Mouse (Mus musculus) cerebellum, adult 11 months (tissue): ENCODE data around the gene Med23.

ENCODE experiments used
- DNase-seq: peaks from one replicate; pipeline ENCODE4 v3.0.0; 2022

The Med23 gene

GRCm38 (mm10) chr10:24886008-24886407 is 16.2 kb downstream of the Med23 start:
- no peak for DNase-seq

GRCm38 (mm10) chr10:24888343-24888742 is 18.6 kb downstream of the Med23 start:
- DNase-seq: peak; percentile 49

GRCm38 (mm10) chr10:24895927-24896326 is 26.1 kb downstream of the Med23 start:
- peak; percentile 23 for DNase-seq

- no peak for DNase-seq
Measured at GRCm38 (mm10) chr10:24905627-24906026, 35.8 kb downstream of the Med23 start.

- no peak for DNase-seq
Measured at GRCm38 (mm10) chr10:24911199-24911598, 41.4 kb downstream of the Med23 start.

DNA sequence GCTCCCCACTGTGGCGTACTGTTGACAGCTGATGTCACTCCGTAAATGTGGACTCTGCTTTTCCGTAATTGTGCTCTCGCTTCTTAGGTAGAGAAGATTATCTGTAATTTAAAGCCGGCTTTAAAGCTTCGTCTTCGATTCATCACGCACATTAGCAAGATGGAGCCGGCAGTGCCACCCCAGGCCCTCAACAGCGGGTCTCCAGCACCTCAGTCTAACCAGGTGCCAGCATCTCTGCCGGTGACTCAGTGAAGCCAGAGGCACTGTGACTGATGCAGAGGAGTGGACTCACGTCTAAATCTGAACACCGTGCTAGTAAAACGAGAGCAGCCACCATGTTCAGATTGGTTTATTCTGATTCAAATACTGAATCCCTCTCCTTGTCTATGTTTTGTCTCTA is 42.8 kb downstream of the Med23 start:
- DNase-seq: no peak

DNA sequence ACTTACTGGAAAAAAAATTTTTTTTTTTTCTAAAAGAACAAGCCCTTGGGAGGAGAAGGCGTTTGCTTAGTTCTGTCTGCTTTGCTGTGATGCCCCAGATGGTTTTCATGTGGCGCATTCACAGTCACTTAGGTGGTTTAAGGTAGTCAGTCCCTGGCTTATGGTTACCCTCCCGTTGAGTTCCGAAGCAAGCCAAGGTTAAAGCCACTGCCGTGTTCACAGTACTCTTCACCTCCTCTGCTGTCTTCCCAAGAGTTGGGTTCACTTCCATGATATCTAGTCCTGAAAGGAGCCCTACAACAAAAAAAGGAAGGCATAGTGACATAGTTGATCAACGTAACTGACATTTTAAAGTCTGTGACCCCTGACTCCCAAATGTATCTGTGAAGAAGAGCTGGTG is 45.7 kb downstream of the Med23 start:
- no peak for DNase-seq

GRCm38 (mm10) chr10:24922977-24923376 is 53.2 kb downstream of the Med23 start:
- no peak for DNase-seq

DNA sequence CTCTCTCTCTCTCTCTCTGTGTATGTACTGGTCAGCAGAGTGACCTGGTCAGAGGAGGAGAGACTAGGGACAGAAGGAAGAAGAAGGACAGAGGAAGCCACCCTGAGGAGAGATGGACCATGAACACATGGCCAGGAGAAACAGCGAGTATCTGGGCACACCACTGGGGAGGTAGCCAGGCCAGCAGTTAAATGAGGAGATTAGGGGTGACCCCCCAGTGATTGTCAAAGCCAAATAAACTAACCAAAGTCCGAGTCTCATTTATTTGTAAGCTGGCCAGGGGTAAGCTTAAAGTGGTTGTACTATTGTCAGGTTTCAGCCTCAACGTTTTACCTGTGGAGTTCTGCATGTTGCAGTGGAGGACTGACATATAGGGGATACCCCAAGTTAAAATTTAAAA is 54.5 kb downstream of the Med23 start:
- no peak for DNase-seq

- DNase-seq: no peak
Measured at GRCm38 (mm10) chr10:24926380-24926779, 56.6 kb downstream of the Med23 start.

DNA sequence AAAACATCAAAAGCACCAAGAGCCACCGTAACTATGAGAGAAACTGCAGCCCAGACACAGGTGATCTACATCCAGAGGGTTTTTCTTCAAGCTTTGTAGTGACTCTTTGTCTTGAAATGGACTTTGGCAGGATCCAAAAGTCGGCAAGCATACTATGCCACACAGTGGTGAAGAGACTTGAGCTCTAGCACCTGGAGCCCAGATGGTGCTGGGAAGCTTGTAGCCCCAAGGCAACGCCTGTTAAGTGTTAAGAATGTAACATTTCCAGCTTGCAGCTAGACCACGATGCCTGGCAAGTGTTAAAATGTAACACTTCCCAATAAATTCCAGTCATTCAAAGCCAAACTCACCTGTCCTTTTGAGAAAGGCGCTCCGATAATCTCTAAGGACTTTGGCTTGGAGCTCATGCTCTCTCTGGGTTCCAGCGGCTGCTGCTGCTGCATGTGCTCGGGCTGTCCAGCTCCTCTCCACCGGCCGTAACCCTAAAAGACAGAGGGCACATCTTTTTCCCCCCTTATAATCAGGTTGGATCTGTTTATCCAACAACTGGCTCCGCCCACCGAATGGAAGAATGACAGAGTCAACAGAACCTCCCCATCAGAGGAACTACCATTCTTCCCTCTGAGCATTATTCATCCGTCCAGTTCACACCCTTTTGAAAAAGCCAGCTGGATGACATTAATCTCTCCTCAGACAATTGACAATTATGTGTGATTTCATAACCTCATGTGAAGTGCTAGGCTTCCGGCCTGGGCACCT is 57.4 kb downstream of the Med23 start, which contains the start of gene Arg1:
Arg1 (minus strand) TSS at position 523 of the 759 bp plus-strand sequence.
- DNase-seq: no peak

DNA sequence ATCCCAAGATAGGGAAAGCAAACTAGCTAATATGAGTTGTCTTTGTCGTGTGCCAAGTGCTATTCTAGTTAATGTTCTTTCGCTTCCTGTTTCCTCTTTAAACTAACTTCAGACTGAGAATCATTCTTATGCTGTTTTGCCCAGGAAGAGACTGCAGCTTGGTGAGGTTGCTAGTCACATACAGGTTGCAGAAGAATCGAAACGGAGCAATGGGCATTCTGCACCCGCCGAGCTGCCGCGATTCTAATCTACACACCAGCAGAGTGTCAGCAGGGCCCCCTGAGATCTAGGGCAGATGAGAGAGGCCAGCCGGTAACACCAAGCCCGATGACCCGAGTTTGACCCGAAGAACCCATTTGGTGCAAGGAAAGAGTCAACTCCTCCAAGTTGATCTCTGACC is 58.3 kb downstream of the Med23 start:
- no peak for DNase-seq

DNA sequence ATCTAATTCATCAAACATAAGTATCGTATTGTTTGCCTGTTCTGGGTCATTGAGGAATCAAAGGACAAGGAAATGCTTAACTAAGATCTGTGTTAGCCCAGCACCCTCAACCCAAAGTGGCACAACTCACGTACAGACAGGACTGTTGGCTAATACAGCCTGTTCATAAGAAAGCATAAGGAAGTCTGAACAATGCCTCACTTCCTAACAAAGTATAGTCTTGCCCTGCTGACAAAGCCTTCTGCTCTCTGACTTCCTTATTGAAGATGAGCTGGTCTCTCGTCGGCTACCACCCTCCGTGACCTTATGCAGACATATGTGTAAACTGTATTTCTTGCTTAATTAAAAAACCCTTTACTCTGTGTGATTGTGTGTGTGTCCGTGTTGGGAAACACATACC is 60.4 kb downstream of the Med23 start:
- no peak for DNase-seq

- DNase-seq: no peak
Measured at GRCm38 (mm10) chr10:24947871-24948270, 78.1 kb downstream of the Med23 start.

- DNase-seq: no peak
Measured at GRCm38 (mm10) chr10:24948278-24948677, 78.5 kb downstream of the Med23 start.

GRCm38 (mm10) chr10:24950223-24950622 is 80.4 kb downstream of the Med23 start:
- DNase-seq: no peak

DNA sequence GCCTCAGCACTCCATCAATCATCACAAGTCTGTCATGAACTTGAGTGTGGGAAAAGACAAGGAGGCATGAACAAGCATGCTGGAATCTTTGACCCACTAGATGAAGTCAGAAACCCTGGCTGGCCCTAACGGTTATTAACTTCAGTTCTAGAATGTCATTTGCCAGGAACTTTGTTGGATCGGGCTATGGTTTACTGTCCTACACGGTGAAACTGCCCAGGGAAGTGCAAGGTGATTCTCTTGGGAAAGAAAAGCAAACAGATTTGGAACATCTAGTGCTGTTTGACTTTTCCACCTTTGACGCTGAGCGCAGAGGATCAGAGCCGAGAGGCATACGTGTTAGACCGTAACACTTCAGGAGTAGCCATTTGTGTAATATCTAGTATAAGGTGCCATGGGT is 81.8 kb downstream of the Med23 start:
- DNase-seq: no peak

GRCm38 (mm10) chr10:24952549-24952948 is 82.8 kb downstream of the Med23 start:
- DNase-seq: peak; percentile 24

DNA sequence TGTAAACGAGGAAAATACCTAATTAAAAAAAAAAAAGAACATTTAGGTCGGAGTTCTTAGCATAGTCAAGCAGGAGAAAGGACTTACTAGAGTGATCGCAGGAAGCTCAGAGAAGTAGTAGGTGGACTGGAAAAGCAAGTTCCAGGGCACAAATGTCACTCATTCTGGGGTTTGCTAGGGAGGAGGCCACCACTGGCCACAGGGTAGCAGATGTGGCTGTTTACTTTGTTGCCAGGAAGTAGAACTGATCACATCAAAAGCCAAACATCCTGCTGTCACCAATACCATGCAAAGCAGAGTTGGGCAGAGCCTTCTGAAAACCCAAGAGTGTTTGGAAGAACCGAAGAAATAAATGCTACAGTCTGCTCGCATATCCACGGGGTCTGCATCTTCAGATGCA is 84.1 kb downstream of the Med23 start:
- DNase-seq: no peak

DNA sequence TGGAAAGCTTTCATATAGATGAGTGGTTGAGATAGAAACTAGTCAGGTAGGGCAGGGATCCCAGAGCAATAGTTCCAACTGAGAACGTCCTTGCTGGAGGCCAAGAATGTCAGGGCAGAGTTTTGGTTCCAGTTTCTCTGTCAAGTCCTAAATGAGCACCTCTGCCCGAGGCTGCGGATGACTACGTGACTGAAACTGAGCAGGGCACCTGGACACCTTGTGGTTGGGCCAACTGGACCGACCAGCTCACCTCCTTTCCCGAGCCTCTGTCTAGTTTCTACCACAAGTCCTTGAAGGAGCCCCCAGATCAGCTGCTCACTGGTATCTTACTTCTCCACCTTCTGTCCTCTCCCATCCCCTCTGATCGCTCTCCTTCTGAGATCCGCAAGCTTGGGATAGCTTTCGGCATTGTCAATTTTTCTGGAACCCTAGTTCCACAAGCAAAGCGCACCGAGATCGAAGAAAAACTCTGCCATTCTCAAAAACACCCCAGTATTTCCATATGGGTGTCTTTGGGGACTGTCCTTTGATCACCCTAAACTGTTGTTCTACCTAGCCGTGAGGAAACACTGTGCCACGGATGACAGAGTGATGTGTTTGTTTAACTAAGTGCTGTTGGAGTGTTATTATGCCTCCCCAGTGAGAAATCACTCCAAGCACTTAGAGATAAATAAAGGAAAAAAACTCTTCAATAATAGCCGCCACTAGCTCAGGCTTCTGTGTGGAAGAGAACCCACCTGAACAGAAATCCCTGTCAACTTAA is 88.7 kb downstream of the Med23 start:
- DNase-seq: no peak

DNA sequence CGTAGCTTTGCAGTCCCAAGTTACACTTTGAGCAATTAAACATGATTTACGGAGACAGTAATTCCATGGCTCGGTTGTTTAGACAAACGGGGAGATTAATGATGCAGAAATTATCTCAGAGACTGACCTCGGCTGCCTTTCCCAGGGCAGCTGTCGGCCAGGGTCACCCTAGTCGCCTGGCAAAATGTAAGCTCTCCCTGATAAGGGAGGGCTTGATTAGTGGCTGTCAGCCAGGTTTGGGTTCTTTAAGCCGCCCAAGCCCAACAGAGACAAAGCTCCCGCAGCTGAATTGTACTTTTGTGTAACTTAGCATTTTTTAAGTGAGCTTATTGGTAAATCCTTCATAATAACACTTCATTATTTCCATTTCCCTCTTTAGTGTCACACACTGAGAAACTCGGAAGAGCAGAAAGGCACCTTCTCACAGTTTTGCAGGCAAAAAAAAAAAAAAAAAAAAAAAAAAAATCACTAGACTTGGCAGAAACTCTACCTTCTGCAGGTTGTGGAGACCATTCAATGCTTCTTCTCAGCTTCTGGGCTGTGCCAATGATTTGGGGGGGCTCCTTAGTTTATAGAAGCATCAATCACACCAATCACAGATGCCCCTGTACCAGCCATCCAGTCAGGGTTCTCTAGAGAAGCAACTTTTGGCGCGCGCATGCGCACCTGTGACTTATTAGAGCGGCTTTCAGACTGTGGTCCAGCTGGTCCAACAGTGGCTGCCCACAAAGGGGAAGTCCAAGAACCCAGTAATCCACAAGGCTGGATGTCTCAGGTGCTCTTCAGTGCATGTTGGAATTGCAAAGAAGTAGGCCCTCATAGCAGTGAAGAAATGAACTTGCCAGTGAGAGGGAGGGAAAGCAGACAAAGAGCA is 89.5 kb downstream of the Med23 start:
- no peak for DNase-seq

- no peak for DNase-seq
Measured at GRCm38 (mm10) chr10:24961112-24961511, 91.3 kb downstream of the Med23 start.

DNA sequence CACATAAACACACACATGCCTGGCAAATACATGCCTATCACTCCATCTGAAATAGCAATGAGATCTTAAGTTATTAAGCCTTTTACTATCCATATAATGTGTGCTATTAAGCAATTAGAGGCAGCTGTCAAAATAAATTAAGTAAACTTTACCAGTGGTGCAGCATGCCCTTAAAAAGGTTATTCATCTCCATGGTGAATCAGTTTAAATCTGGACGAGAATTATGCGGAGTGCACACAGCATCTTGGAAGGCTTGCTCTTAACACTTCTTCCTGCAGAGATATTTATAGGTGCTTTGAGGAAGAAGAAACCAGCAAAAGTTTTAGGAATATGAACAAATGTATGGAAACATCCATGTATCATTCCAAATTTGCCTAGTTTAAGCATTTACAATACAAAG is 92.1 kb downstream of the Med23 start:
- DNase-seq: no peak
